Mouse (Mus musculus) forebrain, embryonic 14.5 days (tissue): Measurements from ENCODE around the gene Spata2l. TPM values are rescaled to one million over a fixed set of nuclear protein-coding genes. Genes with fewer than 3 reads are reported as not detected.

Experiments
- ATAC-seq: fragments of 200-750 bp; cut with Nextera tagmentation; 2 replicates; pipeline ENCODE4 v1.8.0; 2017; ENCODE audit warnings: mild to moderate bottlenecking, moderate library complexity
- DNase-seq: peaks from one replicate; pipeline ENCODE4 v3.0.0-alpha.2; 2015; ENCODE audit warnings: low spot score
- H3K27ac ChIP-seq: fragments of 300-500 bp; sonication (generic); 2 replicates; pipeline ENCODE4 v1.5.1; 2014; ENCODE audit warnings: low read depth, mild to moderate bottlenecking, control low read depth, low read length, moderate library complexity
- H3K27me3 ChIP-seq: fragments of 300-500 bp; sonication (generic); replicated peaks from 2 replicates; pipeline ENCODE4 v1.6.1; 2014; ENCODE audit warnings: low read length, control low read depth, mixed read lengths; ENCODE audit not compliant: control insufficient read depth, insufficient read depth
- H3K36me3 ChIP-seq: fragments of 300-500 bp; sonication (generic); 2 replicates; pipeline ENCODE4 v1.6.1; 2014; ENCODE audit warnings: low read length, control low read depth; ENCODE audit not compliant: control insufficient read depth, insufficient read depth
- H3K4me1 ChIP-seq: fragments of 300-500 bp; sonication (generic); 2 replicates; pipeline ENCODE4 v1.6.1; 2014; ENCODE audit warnings: antibody characterized with exemption, low read length, control low read depth; ENCODE audit not compliant: control insufficient read depth, insufficient read depth
- H3K4me2 ChIP-seq: fragments of 300-500 bp; sonication (generic); 2 replicates; pipeline ENCODE4 v1.6.1; 2014; ENCODE audit warnings: mild to moderate bottlenecking, control low read depth, low read length
- H3K4me3 ChIP-seq: fragments of 300-500 bp; sonication (generic); 2 replicates; pipeline ENCODE4 v1.5.1; 2014; ENCODE audit warnings: low read depth, low read length, control low read depth
- H3K9ac ChIP-seq: fragments of 300-500 bp; sonication (generic); 2 replicates; pipeline ENCODE4 v1.6.1; 2014; ENCODE audit warnings: mild to moderate bottlenecking, low read length, control low read depth, moderate library complexity
- H3K9me3 ChIP-seq: fragments of 300-500 bp; sonication (generic); replicated peaks from 2 replicates; pipeline ENCODE4 v1.6.1; 2016; ENCODE audit warnings: low read length, control low read depth, mixed read lengths; ENCODE audit not compliant: control insufficient read depth
- WGBS: fragments of 180-500 bp; shearing (Covaris S2); extraction: QIAGEN DNeasy Blood & Tissue Kit; methylation state at CpG from one replicate; pipeline ENCODE4 v1.1.7; 2014; 5-methylcytosine and 5-hydroxymethylcytosine counted together
- polyA plus RNA-seq: library from polyadenylated mRNA; unstranded; fragments of >200 nt; fragmentation: Nextera tagmentation; extraction: Ambion mirVana; gene quantifications from 2 replicates; pipeline ENCODE4 v1.2.1, GENCODE M21; 2014

Gene Spata2l
- polyA plus RNA-seq, 1 experiment from 2014 or later, result 2.4 TPM

DNA sequence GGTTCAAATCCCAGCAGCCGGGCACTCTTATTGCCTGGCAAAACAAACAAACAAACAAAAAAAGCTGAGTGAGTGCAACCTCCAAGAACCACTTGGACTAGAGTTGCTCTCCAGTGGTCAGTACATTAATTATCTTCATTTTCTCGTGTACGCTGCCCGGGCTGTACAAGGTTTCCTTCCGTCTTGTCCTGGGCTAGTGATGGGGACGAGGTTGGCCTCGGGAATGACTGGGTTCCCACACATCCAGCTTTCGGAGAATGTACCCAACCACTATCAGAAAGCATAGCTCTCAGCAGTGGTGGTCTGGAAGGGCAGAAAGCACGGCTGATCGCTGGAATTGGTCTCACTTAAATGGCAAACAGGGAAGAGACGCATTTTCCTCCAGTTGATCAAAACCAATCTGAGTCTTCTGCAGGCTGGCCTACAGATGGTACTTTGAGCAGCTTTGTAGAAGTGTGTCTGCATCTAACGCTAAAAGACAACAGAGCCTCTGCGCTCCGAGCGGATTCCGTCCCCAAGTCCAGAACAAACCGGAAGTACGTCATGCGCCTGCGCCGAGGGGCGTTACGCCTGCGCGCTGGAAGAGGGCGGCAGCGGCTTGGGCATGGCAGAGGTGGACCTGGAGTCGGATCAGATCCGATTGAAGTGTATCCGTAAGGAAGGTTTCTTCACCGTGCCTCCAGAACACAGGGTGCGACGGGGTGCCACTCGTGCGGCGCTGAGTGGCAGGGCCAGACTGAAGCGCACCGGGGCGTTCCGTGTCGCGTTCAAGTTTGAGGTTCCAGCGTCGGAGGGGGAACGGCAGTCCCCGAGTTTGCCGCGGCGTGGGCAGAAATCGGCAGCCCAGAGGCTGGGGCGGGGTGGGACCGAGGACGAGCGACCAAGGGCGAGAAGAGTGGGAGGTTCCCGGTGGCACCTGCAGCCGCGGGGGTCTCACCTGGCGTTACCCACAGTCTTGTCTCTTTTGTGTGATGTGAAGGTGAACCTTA is 11.5 kb downstream of the Spata2l start, which contains the start of gene Cdk10:
TSS of gene Cdk10 (plus strand) at position 565 of the 989 bp plus-strand sequence.
- 4% methylated on average over 59 of the region's 59 CpGs for WGBS

DNA sequence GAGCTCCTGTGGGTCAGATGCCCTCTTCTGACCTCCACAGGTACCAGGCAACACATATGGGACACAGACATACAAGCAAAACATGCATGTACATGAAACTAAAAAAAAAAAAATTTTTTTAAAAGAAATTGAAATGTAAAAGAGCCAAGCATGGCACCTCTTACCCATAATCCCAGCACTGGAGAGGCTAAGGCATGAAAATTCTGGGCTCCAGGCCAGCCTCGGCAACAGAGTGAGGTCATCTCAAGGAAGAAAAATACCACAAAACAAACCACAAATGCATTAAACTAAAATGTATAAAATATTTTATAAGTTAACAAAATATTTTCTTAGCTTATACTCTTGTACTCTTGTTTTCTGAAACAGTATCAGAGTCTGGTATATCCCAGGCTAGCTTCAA is 15.1 kb downstream of the Spata2l start:
- 76% methylated on average over 1 of the region's 1 CpGs for WGBS

More for the DNA sequence above, 11.5 kb downstream of the Spata2l start, which contains the start of gene Cdk10:
- H3K27ac ChIP-seq, result peak within 1 kb of the TSS; percentile 72
- peak within 1 kb of the TSS; percentile 77 for H3K9ac ChIP-seq
- H3K4me3 ChIP-seq, result peak within 1 kb of the TSS; percentile 82
- peak within 1 kb of the TSS; percentile 66 for H3K4me2 ChIP-seq
- no peaks in the 10 kb centered on the region for H3K9me3 ChIP-seq
- H3K4me1 ChIP-seq, result peaks cover 10% of the 10 kb centered on the region
- DNase-seq, result peak; percentile 95
- ATAC-seq, result peak; percentile 95
- peaks cover 31% of the 10 kb centered on the region for H3K36me3 ChIP-seq
- H3K27me3 ChIP-seq, result no peaks in the 10 kb centered on the region

DNA sequence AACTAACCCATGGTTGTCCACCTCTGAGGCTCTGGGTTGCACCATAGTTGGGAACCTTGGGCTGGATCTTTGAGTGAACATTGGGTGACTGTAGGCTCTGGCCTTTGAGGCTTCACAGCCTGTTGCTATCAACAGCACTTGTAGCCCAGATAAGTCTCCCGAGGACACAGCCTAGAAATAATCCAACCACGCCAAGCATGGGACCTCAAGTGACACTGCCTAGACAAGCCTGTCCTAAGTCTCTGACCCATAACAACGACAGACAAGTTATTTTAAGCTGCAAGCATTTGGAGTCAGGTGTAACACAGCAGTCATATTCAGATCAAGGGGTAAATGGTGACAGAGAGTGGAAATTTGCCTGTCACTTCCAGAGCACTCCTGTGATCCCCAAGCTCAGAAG is 20.6 kb downstream of the Spata2l start:
- 80% methylated on average over 3 of the region's 3 CpGs for WGBS
- ATAC-seq (no peak), DNase-seq (no peak)
- H3K27ac ChIP-seq, result no peak overlapping the region
- no peaks in the 10 kb centered on the region for H3K27me3 ChIP-seq
- no peaks in the 10 kb centered on the region for H3K9me3 ChIP-seq
- no peak overlapping the region for H3K4me3 ChIP-seq
- peaks cover 10% of the 10 kb centered on the region for H3K4me1 ChIP-seq
- no peak overlapping the region for H3K4me2 ChIP-seq
- no peak overlapping the region for H3K9ac ChIP-seq
- H3K36me3 ChIP-seq, result peaks cover 3% of the 10 kb centered on the region; the same call in 1 of the 2 replicates

More for the DNA sequence above, 15.1 kb downstream of the Spata2l start:
- ATAC-seq, result no peak
- Histone ChIP-seq H3K27ac (no peak overlapping the region), H3K36me3 (no peaks in the 10 kb centered on the region), H3K4me2 (no peak overlapping the region), H3K9me3 (no peaks in the 10 kb centered on the region), H3K4me1 (peaks cover 10% of the 10 kb centered on the region), H3K9ac (no peak overlapping the region), H3K27me3 (no peaks in the 10 kb centered on the region), H3K4me3 (no peak overlapping the region)
- no peak for DNase-seq

DNA sequence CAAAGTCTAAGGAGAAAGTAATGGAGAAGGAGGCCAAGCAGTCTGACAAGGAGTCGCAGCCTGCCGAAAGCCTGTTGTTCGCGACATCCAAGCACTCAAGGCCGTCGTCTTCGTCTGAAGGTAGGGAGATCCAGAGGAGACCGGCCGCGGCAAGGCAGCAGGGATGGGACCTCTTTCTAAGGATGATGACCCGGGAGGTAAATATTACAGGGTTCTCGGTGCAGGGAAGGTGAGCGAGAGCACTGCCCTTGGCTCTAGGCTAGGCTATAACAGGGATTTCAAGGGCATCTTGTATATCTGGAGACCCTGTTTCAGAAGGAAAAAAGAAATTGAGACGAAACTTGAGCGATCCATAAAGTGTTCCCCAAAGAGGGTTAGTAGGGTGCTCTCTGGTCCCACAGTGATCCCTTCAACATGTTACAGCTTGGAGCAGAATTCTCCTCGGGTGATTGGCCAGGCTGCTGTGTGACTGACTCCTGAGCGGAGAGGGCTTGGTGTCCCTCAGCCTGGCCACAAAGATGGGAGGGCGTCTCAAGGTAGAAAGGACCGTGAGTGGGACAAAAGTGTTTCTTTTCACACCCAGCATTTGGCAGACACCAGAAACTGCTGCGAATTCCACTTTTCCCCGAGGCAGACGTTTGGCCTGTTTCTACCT is 22.8 kb downstream of the Spata2l start:
- WGBS, result 19% methylated on average over 22 of the region's 22 CpGs
- Histone ChIP-seq H3K27me3 (no peaks in the 10 kb centered on the region), H3K4me1 (peaks cover 10% of the 10 kb centered on the region), H3K4me3 (peak overlapping the region; percentile 98), H3K36me3 (peaks cover 22% of the 10 kb centered on the region), H3K9ac (peak overlapping the region; percentile 59), H3K4me2 (peak overlapping the region; percentile 92), H3K27ac (peak overlapping the region; percentile 48; the same call in 1 of the 2 replicates), H3K9me3 (no peaks in the 10 kb centered on the region)
- DNase-seq (no peak), ATAC-seq (no peak; the same call in 1 of the 2 replicates)

DNA sequence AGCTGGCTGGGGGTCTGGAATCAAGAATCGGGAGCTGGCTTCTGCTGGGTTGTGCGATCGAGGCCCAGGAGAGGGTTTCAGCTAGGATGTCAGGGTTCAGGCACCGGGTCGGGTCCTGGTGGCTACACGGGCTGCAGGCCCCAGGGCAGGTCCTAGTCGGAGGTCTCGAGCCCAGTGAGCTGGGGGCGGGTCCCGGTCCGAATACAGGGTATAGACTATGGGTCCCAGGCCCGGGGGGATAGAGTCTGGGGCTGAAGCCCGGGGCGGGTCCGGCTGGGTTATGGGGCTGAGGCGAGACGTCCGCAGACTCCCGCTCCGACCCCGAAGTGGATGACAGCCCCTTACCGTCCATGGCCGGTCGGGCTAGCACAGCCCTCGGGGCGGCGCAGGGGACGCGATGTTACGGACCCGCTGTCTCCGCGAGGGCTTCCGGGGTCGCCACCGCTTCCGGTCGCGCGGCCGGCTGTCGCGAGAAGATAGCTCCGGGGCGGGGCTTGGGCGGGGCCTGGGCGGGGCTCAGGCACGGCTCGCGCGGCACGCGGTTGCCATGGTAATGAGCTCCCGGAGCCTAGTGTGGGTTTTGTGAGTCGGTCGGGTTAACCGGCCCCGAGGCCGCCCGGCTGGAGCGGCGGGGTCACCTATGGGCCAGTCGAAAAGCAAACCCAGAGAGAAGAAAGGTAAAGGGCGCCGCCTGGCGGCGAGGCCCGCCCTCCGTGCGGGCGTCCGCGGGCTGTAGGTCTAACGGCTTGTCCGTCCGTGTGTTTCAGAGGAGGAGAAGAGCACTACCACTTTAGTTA is 23.5 kb downstream of the Spata2l start, which contains the start of the genes Chmp1a and Spata33:
TSS of gene Chmp1a (minus strand) at position 443 of the 797 bp plus-strand sequence.
TSS of gene Spata33 (plus strand) at position 512 of the 797 bp plus-strand sequence.
- Histone ChIP-seq H3K9me3 (no peaks in the 10 kb centered on the region), H3K27me3 (no peaks in the 10 kb centered on the region), H3K4me1 (peaks cover 10% of the 10 kb centered on the region), H3K4me2 (peak within 1 kb of the TSS; percentile 92), H3K4me3 (peak within 1 kb of the TSS; percentile 98), H3K27ac (peak within 1 kb of the TSS; percentile 48; the same call in 1 of the 2 replicates), H3K36me3 (peaks cover 29% of the 10 kb centered on the region), H3K9ac (peak within 1 kb of the TSS; percentile 97)
- WGBS, result 2% methylated on average over 65 of the region's 76 CpGs
- ATAC-seq, result peak; percentile 97
- DNase-seq, result peak; percentile 95

DNA sequence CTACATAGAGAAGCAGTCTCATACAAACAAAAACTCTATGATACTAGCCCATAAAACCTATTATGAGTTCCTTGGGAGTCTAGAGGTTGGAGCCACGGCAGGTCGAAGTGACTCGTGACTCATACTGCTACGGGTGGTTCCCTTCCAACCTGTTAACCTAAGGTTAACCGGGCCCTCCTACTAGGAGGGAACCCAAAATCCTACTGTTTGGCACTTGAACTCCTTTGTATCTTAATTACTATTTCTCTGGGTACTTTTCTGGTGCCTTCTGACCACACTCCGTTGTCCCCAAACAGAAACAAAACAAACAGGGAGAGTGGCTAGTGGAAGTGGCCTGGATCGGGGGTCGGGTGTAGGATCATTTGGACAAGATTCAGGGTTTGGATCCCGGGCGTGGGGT is 24.2 kb downstream of the Spata2l start:
- DNase-seq (no peak), ATAC-seq (no peak)
- WGBS, result 55% methylated on average over 10 of the region's 10 CpGs
- H3K9me3 ChIP-seq, result no peaks in the 10 kb centered on the region
- peak overlapping the region; percentile 92 for H3K4me2 ChIP-seq
- H3K4me1 ChIP-seq, result peaks cover 10% of the 10 kb centered on the region
- peak overlapping the region; percentile 97 for H3K9ac ChIP-seq
- H3K4me3 ChIP-seq, result peak overlapping the region; percentile 98
- H3K27ac ChIP-seq, result no peak overlapping the region
- peaks cover 36% of the 10 kb centered on the region for H3K36me3 ChIP-seq
- no peaks in the 10 kb centered on the region for H3K27me3 ChIP-seq

DNA sequence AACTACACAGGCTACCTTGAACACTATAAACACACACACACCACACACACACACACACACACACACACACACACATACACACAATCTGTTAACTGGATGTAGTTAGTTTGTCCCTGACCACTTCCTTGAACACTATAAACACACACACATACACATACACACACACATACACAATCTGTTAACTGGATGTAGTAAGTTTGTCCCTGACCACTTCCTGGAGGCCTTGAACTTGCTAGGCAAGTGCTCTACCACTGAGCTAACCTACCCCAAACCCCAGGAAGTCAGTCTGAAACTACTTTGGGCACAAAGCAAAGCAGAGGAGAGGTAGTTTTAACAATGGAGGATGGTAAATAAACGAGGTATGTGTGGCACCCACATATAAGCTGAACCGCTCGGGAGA is 32.5 kb downstream of the Spata2l start:
- H3K4me3 ChIP-seq, result no peak overlapping the region
- H3K27ac ChIP-seq, result no peak overlapping the region
- 80% methylated on average over 3 of the region's 3 CpGs for WGBS
- peaks cover 38% of the 10 kb centered on the region for H3K36me3 ChIP-seq
- no peaks in the 10 kb centered on the region for H3K9me3 ChIP-seq
- no peak overlapping the region for H3K4me2 ChIP-seq
- no peaks in the 10 kb centered on the region for H3K27me3 ChIP-seq
- no peak overlapping the region for H3K9ac ChIP-seq
- DNase-seq (no peak), ATAC-seq (no peak)
- H3K4me1 ChIP-seq, result no peaks in the 10 kb centered on the region

DNA sequence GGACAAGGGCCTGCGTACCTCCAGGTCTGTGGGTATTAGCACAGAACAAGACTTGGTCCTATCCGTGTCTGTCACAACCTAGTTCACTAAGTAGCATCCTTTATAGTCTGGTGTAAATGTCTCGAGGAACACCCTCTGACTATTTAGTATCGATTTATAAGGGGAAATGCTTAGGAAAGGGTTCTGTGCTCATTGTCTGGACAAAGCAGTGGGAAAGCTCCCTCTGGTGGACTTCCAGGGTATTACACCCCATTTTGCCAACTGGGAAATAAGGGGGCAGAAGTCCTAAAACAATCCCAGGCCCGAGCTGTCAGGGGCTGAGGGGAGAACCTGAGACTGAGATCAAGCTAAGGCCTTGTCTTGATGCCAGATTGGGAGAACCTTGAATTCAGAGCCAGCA is 33.7 kb downstream of the Spata2l start:
- H3K9me3 ChIP-seq, result no peaks in the 10 kb centered on the region
- peak; percentile 88 for DNase-seq

More for the DNA sequence above, 33.7 kb downstream of the Spata2l start:
- Histone ChIP-seq H3K27ac (no peak overlapping the region), H3K4me1 (no peaks in the 10 kb centered on the region), H3K9ac (0 out of 2 replicates have a peak overlapping the region, but pooled peaks have one; percentile 29), H3K36me3 (peaks cover 25% of the 10 kb centered on the region), H3K27me3 (no peaks in the 10 kb centered on the region), H3K4me3 (no peak overlapping the region), H3K4me2 (no peak overlapping the region)
- ATAC-seq, result peak; percentile 42
- whole genome bisulfite sequencing, result 24% methylated on average over 5 of the region's 5 CpGs
